Mouse (Mus musculus) midbrain, embryonic 16.5 days (tissue): ENCODE measurements around the gene Ap2a1. TPM values are rescaled to one million over a fixed set of nuclear protein-coding genes. Genes with fewer than 3 reads are reported as not detected.

Source experiments
- ATAC-seq: fragments of 200-750 bp; cut with Nextera tagmentation; 2 replicates; pipeline ENCODE4 v1.8.0; 2017; ENCODE audit warnings: moderate TSS enrichment
- H3K27ac ChIP-seq: fragments of 300-500 bp; sonication (generic); 2 replicates; pipeline ENCODE4 v1.5.1; 2014; ENCODE audit warnings: mild to moderate bottlenecking, low read length, mixed read lengths
- H3K27me3 ChIP-seq: fragments of 300-500 bp; sonication (generic); 2 replicates; pipeline ENCODE4 v1.6.1; 2014; ENCODE audit warnings: low read depth, low read length, mixed read lengths; ENCODE audit not compliant: control insufficient read depth, insufficient read depth
- H3K36me3 ChIP-seq: fragments of 300-500 bp; sonication (generic); 2 replicates; pipeline ENCODE4 v1.6.1; 2014; ENCODE audit warnings: mild to moderate bottlenecking, low read length, moderate library complexity, mixed read lengths; ENCODE audit not compliant: control insufficient read depth, insufficient read depth
- H3K4me1 ChIP-seq: fragments of 300-500 bp; sonication (generic); 2 replicates; pipeline ENCODE4 v1.6.1; 2014; ENCODE audit warnings: mild to moderate bottlenecking, low read length, mixed read lengths; ENCODE audit not compliant: control insufficient read depth, insufficient read depth
- H3K4me2 ChIP-seq: fragments of 300-500 bp; sonication (generic); 2 replicates; pipeline ENCODE4 v1.6.1; 2014; ENCODE audit warnings: mild to moderate bottlenecking, low read length, mixed read lengths
- H3K4me3 ChIP-seq: fragments of 300-500 bp; sonication (generic); 2 replicates; pipeline ENCODE4 v1.5.1; 2014; ENCODE audit warnings: low read depth, mild to moderate bottlenecking, low read length, moderate library complexity, mixed read lengths
- H3K9ac ChIP-seq: fragments of 300-500 bp; sonication (generic); 2 replicates; pipeline ENCODE4 v1.6.1; 2014; ENCODE audit warnings: low read depth, low read length, mixed read lengths
- H3K9me3 ChIP-seq: fragments of 300-500 bp; sonication (generic); replicated peaks from 2 replicates; pipeline ENCODE4 v1.6.1; 2014; ENCODE audit warnings: mild to moderate bottlenecking, low read length, mixed read lengths; ENCODE audit not compliant: control insufficient read depth, poor library complexity, severe bottlenecking
- WGBS: fragments of 180-500 bp; shearing (Covaris S2); extraction: QIAGEN DNeasy Blood & Tissue Kit; methylation state at CpG from one replicate; pipeline ENCODE4 v1.1.7; 2014; 5-methylcytosine and 5-hydroxymethylcytosine counted together
- polyA plus RNA-seq: library from polyadenylated mRNA; unstranded; fragments of >200 nt; fragmentation: Nextera tagmentation; extraction: Ambion mirVana; gene quantifications from 2 replicates; pipeline ENCODE4 v1.2.1, GENCODE M21; 2015

Ap2a1 gene
- polyA plus RNA-seq, 1 experiment from 2014 or later = 136 TPM

GRCm38 (mm10) chr7:44956266-44956665, 27.0 kb upstream of the Ap2a1 start:
- Histone ChIP-seq H3K27me3 (peaks cover 6% of the 10 kb centered on the region), H3K4me1 (no peaks in the 10 kb centered on the region; the same call in 1 of the 2 replicates), H3K36me3 (peaks cover 7% of the 10 kb centered on the region), H3K4me3 (no peak overlapping the region), H3K9ac (no peak overlapping the region), H3K27ac (no peak overlapping the region), H3K4me2 (no peak overlapping the region), H3K9me3 (no peaks in the 10 kb centered on the region)
- no peak for ATAC-seq
- WGBS = 56% methylated on average over 6 of the region's 6 CpGs

- no peak overlapping the region for H3K4me2 ChIP-seq
- 47% methylated on average over 5 of the region's 5 CpGs for WGBS
- peaks cover 11% of the 10 kb centered on the region for H3K27me3 ChIP-seq
- H3K9ac ChIP-seq = no peak overlapping the region
- no peak overlapping the region for H3K27ac ChIP-seq
- peaks cover 5% of the 10 kb centered on the region for H3K36me3 ChIP-seq
- no peak for ATAC-seq
- no peaks in the 10 kb centered on the region for H3K9me3 ChIP-seq
- H3K4me1 ChIP-seq = no peaks in the 10 kb centered on the region; the same call in 1 of the 2 replicates
- no peak overlapping the region for H3K4me3 ChIP-seq
Measured at GRCm38 (mm10) chr7:44955628-44956027, 26.3 kb upstream of the Ap2a1 start.

GRCm38 (mm10) chr7:44954091-44954885, 25.0 kb upstream of the Ap2a1 start:
- peaks cover under 1% of the 10 kb centered on the region; the same call in 1 of the 2 replicates for H3K36me3 ChIP-seq
- H3K4me1 ChIP-seq = no peaks in the 10 kb centered on the region; the same call in 1 of the 2 replicates
- no peaks in the 10 kb centered on the region for H3K9me3 ChIP-seq
- H3K4me2 ChIP-seq = no peak overlapping the region
- H3K9ac ChIP-seq = no peak overlapping the region
- H3K27ac ChIP-seq = no peak overlapping the region
- WGBS = 84% methylated on average over 12 of the region's 12 CpGs
- ATAC-seq = no peak
- no peak overlapping the region for H3K4me3 ChIP-seq
- H3K27me3 ChIP-seq = peaks cover 17% of the 10 kb centered on the region

- Histone ChIP-seq H3K4me3 (no peak overlapping the region), H3K9ac (no peak overlapping the region), H3K4me2 (no peak overlapping the region), H3K27ac (no peak overlapping the region), H3K9me3 (no peaks in the 10 kb centered on the region), H3K4me1 (no peaks in the 10 kb centered on the region; the same call in 1 of the 2 replicates), H3K36me3 (no peaks in the 10 kb centered on the region), H3K27me3 (peaks cover 17% of the 10 kb centered on the region)
- ATAC-seq = no peak
- WGBS = 60% methylated on average over 14 of the region's 14 CpGs
Measured at GRCm38 (mm10) chr7:44953561-44953960, 24.3 kb upstream of the Ap2a1 start.

GRCm38 (mm10) chr7:44952611-44953306, 23.5 kb upstream of the Ap2a1 start:
- Histone ChIP-seq H3K36me3 (no peaks in the 10 kb centered on the region), H3K4me2 (peak overlapping the region; percentile 87), H3K9ac (peak overlapping the region; percentile 68), H3K27ac (no peak overlapping the region), H3K4me1 (no peaks in the 10 kb centered on the region; the same call in 1 of the 2 replicates), H3K9me3 (no peaks in the 10 kb centered on the region), H3K27me3 (peaks cover 17% of the 10 kb centered on the region), H3K4me3 (peak overlapping the region; percentile 41)
- WGBS = 5% methylated on average over 24 of the region's 24 CpGs
- peak; percentile 85 for ATAC-seq

- WGBS = 0% methylated on average over 10 of the region's 10 CpGs
- no peaks in the 10 kb centered on the region for H3K36me3 ChIP-seq
- H3K27me3 ChIP-seq = peaks cover 17% of the 10 kb centered on the region
- no peak overlapping the region for H3K9ac ChIP-seq
- peak overlapping the region; percentile 87 for H3K4me2 ChIP-seq
- peak overlapping the region; percentile 41 for H3K4me3 ChIP-seq
- H3K27ac ChIP-seq = no peak overlapping the region
- no peaks in the 10 kb centered on the region for H3K9me3 ChIP-seq
- H3K4me1 ChIP-seq = no peaks in the 10 kb centered on the region; the same call in 1 of the 2 replicates
- ATAC-seq = 0 out of 2 replicates have a peak, but pooled peaks have one; percentile 28
Measured at GRCm38 (mm10) chr7:44951960-44952359, 22.7 kb upstream of the Ap2a1 start.

GRCm38 (mm10) chr7:44949922-44950321, 20.6 kb upstream of the Ap2a1 start:
- WGBS = 73% methylated on average over 6 of the region's 6 CpGs
- peaks cover 17% of the 10 kb centered on the region for H3K27me3 ChIP-seq
- H3K36me3 ChIP-seq = no peaks in the 10 kb centered on the region
- H3K4me2 ChIP-seq = no peak overlapping the region
- H3K9me3 ChIP-seq = no peaks in the 10 kb centered on the region
- no peak for ATAC-seq
- no peak overlapping the region for H3K27ac ChIP-seq
- H3K9ac ChIP-seq = no peak overlapping the region
- no peaks in the 10 kb centered on the region; the same call in 1 of the 2 replicates for H3K4me1 ChIP-seq
- H3K4me3 ChIP-seq = no peak overlapping the region

GRCm38 (mm10) chr7:44942904-44943303, 13.6 kb upstream of the Ap2a1 start, which contains the start of gene Tsks:
TSS of gene Tsks (plus strand) at chr7:44943204.
- H3K27me3 ChIP-seq = no peaks in the 10 kb centered on the region
- 81% methylated on average over 7 of the region's 7 CpGs for WGBS

GRCm38 (mm10) chr7:44938680-44939079, 9.4 kb upstream of the Ap2a1 start:
- Histone ChIP-seq H3K27ac (no peak overlapping the region), H3K4me3 (no peak overlapping the region), H3K27me3 (no peaks in the 10 kb centered on the region), H3K36me3 (no peaks in the 10 kb centered on the region), H3K9ac (no peak overlapping the region), H3K4me1 (no peaks in the 10 kb centered on the region), H3K9me3 (no peaks in the 10 kb centered on the region; the same call in 1 of the 2 replicates), H3K4me2 (no peak overlapping the region)
- WGBS = 93% methylated on average over 4 of the region's 4 CpGs
- no peak for ATAC-seq

More at GRCm38 (mm10) chr7:44942904-44943303, 13.6 kb upstream of the Ap2a1 start, which contains the start of gene Tsks:
- no peak within 1 kb of the TSS for H3K9ac ChIP-seq
- H3K9me3 ChIP-seq = no peaks in the 10 kb centered on the region
- no peak within 1 kb of the TSS for H3K4me2 ChIP-seq
- ATAC-seq = no peak
- no peaks in the 10 kb centered on the region for H3K4me1 ChIP-seq
- no peak within 1 kb of the TSS for H3K4me3 ChIP-seq
- no peak within 1 kb of the TSS for H3K27ac ChIP-seq
- no peaks in the 10 kb centered on the region for H3K36me3 ChIP-seq
